Mouse (Mus musculus) CH12.LX (cell line): ENCODE results near the gene Plxna1. TPM values are rescaled to one million over a fixed set of nuclear protein-coding genes. Genes with fewer than 3 reads are reported as not detected.

Experiments
- DNase-seq: peaks from one replicate; pipeline ENCODE4 v3.0.0-alpha.2; 2013; ENCODE audit errors: extremely low read depth
- H3K27ac ChIP-seq: 2 replicates; pipeline ENCODE4 v1.5.1; 2012; ENCODE audit warnings: low read depth, mild to moderate bottlenecking, control low read depth, moderate library complexity; ENCODE audit not compliant: insufficient read depth
- H3K27me3 ChIP-seq: replicated peaks from 2 replicates; pipeline ENCODE3; 2012; ENCODE audit warnings: inconsistent platforms
- H3K36me3 ChIP-seq, 2 experiments: replicated peaks in 1 of 2; 2 replicates each; pipeline versions ENCODE3 to v1.6.1; 2012; ENCODE audit warnings: inconsistent platforms in 1 of 2, low read length in 1 of 2, mild to moderate bottlenecking in 1 of 2, mixed read lengths in 1 of 2, moderate library complexity in 1 of 2; ENCODE audit not compliant: control insufficient read depth in 1 of 2, insufficient read depth in 1 of 2
- H3K4me1 ChIP-seq, 2 experiments: 2 replicates each; pipeline ENCODE4 v1.6.1; 2012; ENCODE audit warnings: inconsistent platforms in 1 of 2, moderate library complexity in 1 of 2; ENCODE audit not compliant: insufficient read depth in 2 of 2, control insufficient read depth in 1 of 2
- H3K4me2 ChIP-seq: 2 replicates; pipeline ENCODE4 v1.6.1; 2012; ENCODE audit warnings: low read depth, mild to moderate bottlenecking, control low read depth; ENCODE audit not compliant: poor library complexity, insufficient read depth, severe bottlenecking
- H3K4me3 ChIP-seq, 3 experiments: fragments of 150-350 bp in 1 of 3; sonication (generic) in 1 of 3; replicated peaks in 1 of 3; 2 replicates each; pipeline versions ENCODE3 to v1.5.1; 2011 to 2012; ENCODE audit warnings: low read depth in 2 of 3, low read length in 2 of 3, mild to moderate bottlenecking in 2 of 3, moderate library complexity in 2 of 3, control low read depth in 1 of 3, improper control_type of control experiment in 1 of 3, inconsistent platforms in 1 of 3, mixed read lengths in 1 of 3; ENCODE audit not compliant: poor library complexity in 1 of 3
- H3K79me2 ChIP-seq: replicated peaks from 2 replicates; pipeline ENCODE4 v1.6.1; 2012; ENCODE audit warnings: mild to moderate bottlenecking, moderate library complexity; ENCODE audit not compliant: control insufficient read depth, poor library complexity, insufficient read depth, severe bottlenecking; ENCODE audit errors: extremely low read depth
- H3K9ac ChIP-seq: 2 replicates; pipeline ENCODE4 v1.6.1; 2012; ENCODE audit warnings: low read depth, mild to moderate bottlenecking, control low read depth, moderate library complexity; ENCODE audit not compliant: insufficient read depth
- H3K9me3 ChIP-seq: replicated peaks from 2 replicates; pipeline ENCODE3; 2012; ENCODE audit warnings: low read length, inconsistent platforms, mixed read lengths
- BHLHE40 ChIP-seq: IDR thresholded peaks from 2 replicates; pipeline ENCODE4 v1.6.1; 2011; ENCODE audit warnings: mild to moderate bottlenecking, low read depth, low read length, improper control_type of control experiment
- CHD1 ChIP-seq: IDR thresholded peaks from 2 replicates; pipeline ENCODE4 v1.6.1; 2012; ENCODE audit warnings: low read depth, low read length, improper control_type of control experiment, inconsistent platforms
- CTCF ChIP-seq, 2 experiments: IDR thresholded peaks in 1 of 2; conservative IDR thresholded peaks in 1 of 2; 2 replicates each; pipeline ENCODE4 v1.5.1; 2011 to 2012; ENCODE audit warnings: low read depth in 2 of 2, low read length in 2 of 2, improper control_type of control experiment in 1 of 2, inconsistent platforms in 1 of 2, mild to moderate bottlenecking in 1 of 2, moderate library complexity in 1 of 2
- E2F4 ChIP-seq: IDR thresholded peaks from 2 replicates; pipeline ENCODE4 v1.6.1; 2011; ENCODE audit warnings: low read depth, low read length, improper control_type of control experiment; ENCODE audit not compliant: insufficient replicate concordance
- EP300 ChIP-seq: IDR thresholded peaks from 2 replicates; pipeline ENCODE4 v1.6.1; 2011; ENCODE audit warnings: low read length, improper control_type of control experiment
- ETS1 ChIP-seq: conservative IDR thresholded peaks from 2 replicates; pipeline ENCODE4 v1.6.1; 2012; ENCODE audit warnings: low read depth, mild to moderate bottlenecking, inconsistent platforms, low read length, improper control_type of control experiment, moderate library complexity
- HCFC1 ChIP-seq: IDR thresholded peaks from 2 replicates; pipeline ENCODE4 v1.6.1; 2012; ENCODE audit warnings: low read depth, mild to moderate bottlenecking, inconsistent platforms, low read length, improper control_type of control experiment
- KAT2A ChIP-seq: IDR thresholded peaks from 2 replicates; pipeline ENCODE4 v1.6.1; 2012; ENCODE audit warnings: low read length, improper control_type of control experiment, inconsistent platforms; ENCODE audit not compliant: insufficient replicate concordance
- MXI1 ChIP-seq: IDR thresholded peaks from 2 replicates; pipeline ENCODE4 v1.6.1; 2011; ENCODE audit warnings: mild to moderate bottlenecking, low read depth, low read length, improper control_type of control experiment
- MYC ChIP-seq: IDR thresholded peaks from 2 replicates; pipeline ENCODE4 v1.6.1; 2011; ENCODE audit warnings: low read depth, mild to moderate bottlenecking, improper control_type of control experiment, low read length
- RAD21 ChIP-seq: IDR thresholded peaks from 2 replicates; pipeline ENCODE4 v1.6.1; 2011; ENCODE audit warnings: low read depth, mild to moderate bottlenecking, low read length, improper control_type of control experiment, moderate library complexity
- RCOR1 ChIP-seq: conservative IDR thresholded peaks from 2 replicates; pipeline ENCODE4 v1.6.1; 2012; ENCODE audit warnings: low read depth, mild to moderate bottlenecking, inconsistent platforms, low read length, improper control_type of control experiment
- SIN3A ChIP-seq: IDR thresholded peaks from 2 replicates; pipeline ENCODE4 v1.6.1; 2012; ENCODE audit warnings: low read length, improper control_type of control experiment, inconsistent platforms
- TBP ChIP-seq: conservative IDR thresholded peaks from 2 replicates; pipeline ENCODE4 v1.6.1; 2011; ENCODE audit warnings: low read depth, low read length, improper control_type of control experiment
- USF1 ChIP-seq: IDR thresholded peaks from 2 replicates; pipeline ENCODE4 v1.6.1; 2014; ENCODE audit warnings: low read depth, mild to moderate bottlenecking, inconsistent platforms, low read length, improper control_type of control experiment
- USF2 ChIP-seq: conservative IDR thresholded peaks from 2 replicates; pipeline ENCODE4 v1.6.1; 2011; ENCODE audit warnings: low read depth, low read length, improper control_type of control experiment
- ZC3H11A ChIP-seq: IDR thresholded peaks from 2 replicates; pipeline ENCODE4 v1.6.1; 2012; ENCODE audit warnings: low read depth, mild to moderate bottlenecking, inconsistent platforms, low read length, improper control_type of control experiment
- ZMIZ1 ChIP-seq: IDR thresholded peaks from 2 replicates; pipeline ENCODE4 v1.6.1; 2012; ENCODE audit warnings: low read depth, mild to moderate bottlenecking, inconsistent platforms, low read length, improper control_type of control experiment
- dilution Hi-C: fragments of 300-500 bp; cut with MboI; formaldehyde crosslinking; loops from 2 replicates; pipeline ENCODE4 v1.14.3; 2020; ENCODE audit warnings: low sequenced_read_pairs; ENCODE audit not compliant: extremely low pct_unique_long_range_greater_than_20kb, extremely low pct_ligation_motif_present
- in situ Hi-C: fragments of 300-500 bp; cut with MboI; formaldehyde crosslinking; loops from 3 replicates; pipeline ENCODE4 v1.14.3; 2019; ENCODE audit warnings: low sequenced_read_pairs, low pct_ligation_motif_present, low pct_unique_long_range_greater_than_20kb, mixed read lengths
- polyA plus RNA-seq: library from polyadenylated mRNA; unstranded; fragments of >175 nt; gene quantifications from 2 replicates; pipeline ENCODE4 v1.2.1, GENCODE M21; 2012; ENCODE audit warnings: low read depth; ENCODE audit not compliant: insufficient read length
- total RNA-seq, 2 experiments: library from RNA; depleted of rRNA; stranded (reverse); fragments of 300-350 nt in 1 of 2; fragments of >200 nt in 1 of 2; gene quantifications; 2 replicates each; pipeline ENCODE4 v1.2.3; 2012 to 2014

Plxna1 gene
- total and polyA plus RNA-seq, 3 experiments: 8.9 to 29.5 (median 18.5) TPM

GRCm38 (mm10) chr6:89354076-89354475 is 8.3 kb downstream of the Plxna1 start:
- no peak overlapping the region for H3K4me3 ChIP-seq
- TF ChIP-seq CTCF (conservative IDR thresholded peaks at IDR 0.05 in 1 of 2, IDR thresholded peaks at IDR 0.05 in 1 of 2; ENCODE audit: low read depth in 2 of 2, low read length in 2 of 2): no peak
- TF ChIP-seq KAT2A: no peak
- no peak for TF ChIP-seq SIN3A
- no peak for TF ChIP-seq MYC
- no peak for TF ChIP-seq HCFC1
- TF ChIP-seq ETS1: no peak
- no peak for TF ChIP-seq ZC3H11A
- no peak for TF ChIP-seq CHD1
- no peak for TF ChIP-seq ZMIZ1
- no peak for TF ChIP-seq RCOR1
- no peak for TF ChIP-seq RAD21
- TF ChIP-seq MXI1: no peak
- no peak for TF ChIP-seq EP300
- TF ChIP-seq TBP: no peak
- no peak for TF ChIP-seq USF1
- TF ChIP-seq USF2: no peak
- no peak for TF ChIP-seq BHLHE40
- no peak for TF ChIP-seq E2F4
- TF ChIP-seq, all 38 proteins: peak for 0
- no peak overlapping the region for H3K4me2 ChIP-seq
- H3K27ac ChIP-seq: no peak overlapping the region
- no peaks in the 10 kb centered on the region; the same call in 1 of the 2 replicates for H3K79me2 ChIP-seq
- H3K27me3 ChIP-seq: no peaks in the 10 kb centered on the region
- dilution Hi-C loops: no loop called here
- H3K36me3 ChIP-seq: peaks cover 32 to 92% of the 10 kb centered on the region in 2 experiments
- peaks cover 61 to 84% of the 10 kb centered on the region in 2 experiments for H3K4me1 ChIP-seq
- in situ Hi-C loops: loop anchor here (10.0 kb wide), 2 partner anchors 219 to 419 kb away; no protein-coding TSS in a partner anchor
- DNase-seq: no peak
- no peak overlapping the region for H3K9ac ChIP-seq
- no peaks in the 10 kb centered on the region for H3K9me3 ChIP-seq

GRCm38 (mm10) chr6:89353101-89353500 is 9.3 kb downstream of the Plxna1 start:
- peaks cover 61 to 84% of the 10 kb centered on the region in 2 experiments for H3K4me1 ChIP-seq
- H3K27me3 ChIP-seq: no peaks in the 10 kb centered on the region
- H3K36me3 ChIP-seq: peaks cover 34 to 98% of the 10 kb centered on the region in 2 experiments
- in situ Hi-C loops (loop anchor here (10.0 kb wide), 2 partner anchors 218 to 418 kb away; no protein-coding TSS in a partner anchor), dilution Hi-C loops (no loop called here)
- no peak for DNase-seq
- H3K79me2 ChIP-seq: no peaks in the 10 kb centered on the region; the same call in 1 of the 2 replicates
- H3K9ac ChIP-seq: no peak overlapping the region
- TF ChIP-seq CTCF (conservative IDR thresholded peaks at IDR 0.05 in 1 of 2, IDR thresholded peaks at IDR 0.05 in 1 of 2; ENCODE audit: low read depth in 2 of 2, low read length in 2 of 2) (no peak), ZC3H11A (no peak)
- no peak overlapping the region for H3K27ac ChIP-seq
- no peak overlapping the region for H3K4me3 ChIP-seq
- H3K9me3 ChIP-seq: no peaks in the 10 kb centered on the region
- H3K4me2 ChIP-seq: no peak overlapping the region
